Mouse (Mus musculus) bone marrow macrophage, adult 2 months (primary cell): ENCODE data around the gene Chchd1.

Experiments
- CTCF ChIP-seq: IDR thresholded peaks from 2 replicates; pipeline ENCODE4 v1.5.1; 2012; ENCODE audit warnings: low read depth, mild to moderate bottlenecking, low read length, moderate library complexity
- POLR2A ChIP-seq: IDR thresholded peaks from 2 replicates; pipeline ENCODE4 v1.6.1; 2012; ENCODE audit warnings: mild to moderate bottlenecking, low read depth, low read length, borderline replicate concordance

DNA sequence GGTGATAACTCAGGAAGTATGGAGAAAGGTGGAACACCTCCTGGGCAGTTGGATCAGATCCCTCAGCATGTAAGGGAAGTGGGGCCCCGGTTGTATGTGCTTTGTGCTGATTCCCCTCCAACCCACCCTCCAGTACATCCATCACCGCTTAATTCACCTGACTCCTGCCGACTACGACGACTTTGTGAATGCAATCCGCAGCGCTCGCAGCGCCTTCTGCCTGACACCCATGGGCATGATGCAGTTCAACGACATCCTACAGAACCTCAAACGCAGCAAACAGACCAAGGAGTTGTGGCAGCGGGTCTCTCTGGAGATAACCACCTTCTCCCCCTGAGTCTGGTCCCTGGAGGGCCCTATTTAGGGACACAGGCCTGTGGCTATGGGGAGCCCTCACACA is 20.2 kb downstream of the Chchd1 start:
- TF ChIP-seq CTCF (no peak), POLR2A (no peak)
